Mouse (Mus musculus) embryonic facial prominence, embryonic 12.5 days (tissue): ENCODE measurements around the gene Shkbp1. TPM values are rescaled to one million over a fixed set of nuclear protein-coding genes. Genes with fewer than 3 reads are reported as not detected.
A peak's percentile ranks its signal among the peaks of the same experiment; 100 is the strongest.

Experiments used
- ATAC-seq: fragments of 200-750 bp; cut with Nextera tagmentation; 2 replicates; pipeline ENCODE4 v1.8.0; 2017; ENCODE audit not compliant: insufficient number of reproducible peaks, insufficient read depth, low FRiP score, low TSS enrichment
- H3K27ac ChIP-seq: fragments of 300-500 bp; sonication (generic); 2 replicates; pipeline ENCODE4 v1.5.1; 2016; ENCODE audit warnings: mild to moderate bottlenecking
- H3K27me3 ChIP-seq: fragments of 300-500 bp; sonication (generic); 2 replicates; pipeline ENCODE4 v1.6.1; 2016; ENCODE audit warnings: mild to moderate bottlenecking, moderate library complexity
- H3K36me3 ChIP-seq: fragments of 300-500 bp; sonication (generic); 2 replicates; pipeline ENCODE4 v1.6.1; 2016; ENCODE audit warnings: mild to moderate bottlenecking
- H3K4me1 ChIP-seq: fragments of 300-500 bp; sonication (generic); 2 replicates; pipeline ENCODE4 v1.6.1; 2016
- H3K4me2 ChIP-seq: fragments of 300-500 bp; sonication (generic); replicated peaks from 2 replicates; pipeline ENCODE4 v1.6.1; 2016; ENCODE audit warnings: mild to moderate bottlenecking, moderate library complexity
- H3K4me3 ChIP-seq: fragments of 300-500 bp; sonication (generic); 2 replicates; pipeline ENCODE4 v1.5.1; 2016; ENCODE audit warnings: mild to moderate bottlenecking
- H3K9ac ChIP-seq: fragments of 300-500 bp; sonication (generic); 2 replicates; pipeline ENCODE4 v1.6.1; 2016; ENCODE audit warnings: mild to moderate bottlenecking, moderate library complexity
- H3K9me3 ChIP-seq: fragments of 300-500 bp; sonication (generic); 2 replicates; pipeline ENCODE4 v1.6.1; 2016; ENCODE audit warnings: mild to moderate bottlenecking, moderate library complexity
- WGBS: fragments of 180-500 bp; shearing (Covaris S2); methylation state at CpG from one replicate; pipeline ENCODE4 v1.1.7; 2016; 5-methylcytosine and 5-hydroxymethylcytosine counted together
- polyA plus RNA-seq: library from polyadenylated mRNA; unstranded; fragments of >200 nt; fragmentation: Nextera tagmentation; extraction: Ambion mirVana; gene quantifications from 2 replicates; pipeline ENCODE4 v1.2.1, GENCODE M21; 2016

Gene Shkbp1
- polyA plus RNA-seq, 1 experiment from 2014 or later: 75.8 TPM

DNA sequence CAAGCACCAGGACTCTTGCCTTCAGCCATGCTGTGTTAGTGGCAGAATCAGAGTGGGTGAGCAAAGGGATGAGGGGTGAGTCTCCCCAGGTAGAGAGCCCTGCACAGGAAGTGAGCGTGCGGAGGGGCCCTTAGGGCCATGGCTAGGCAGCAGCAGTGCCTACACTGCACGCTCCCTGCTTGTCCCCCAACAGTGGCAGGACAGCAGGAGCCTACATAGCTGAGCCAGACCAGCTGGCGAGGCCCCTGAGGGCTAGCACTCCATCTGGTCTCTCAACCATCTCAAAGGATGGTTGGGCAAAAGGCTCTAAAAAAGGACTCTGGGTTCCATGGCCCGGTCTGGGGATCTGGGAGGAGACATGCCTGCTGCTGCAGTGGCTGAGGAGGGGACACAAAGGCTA lies 28.3 kb upstream of the Shkbp1 start:
- Histone ChIP-seq H3K36me3 (no peaks in the 10 kb centered on the region), H3K9me3 (no peaks in the 10 kb centered on the region), H3K4me1 (peaks cover 5% of the 10 kb centered on the region; the same call in 1 of the 2 replicates), H3K4me2 (no peak overlapping the region), H3K27ac (no peak overlapping the region), H3K4me3 (no peak overlapping the region), H3K9ac (no peak overlapping the region), H3K27me3 (peaks cover 7% of the 10 kb centered on the region; the same call in 1 of the 2 replicates)
- ATAC-seq: no peak
- 75% methylated on average over 5 of the region's 5 CpGs for WGBS

DNA sequence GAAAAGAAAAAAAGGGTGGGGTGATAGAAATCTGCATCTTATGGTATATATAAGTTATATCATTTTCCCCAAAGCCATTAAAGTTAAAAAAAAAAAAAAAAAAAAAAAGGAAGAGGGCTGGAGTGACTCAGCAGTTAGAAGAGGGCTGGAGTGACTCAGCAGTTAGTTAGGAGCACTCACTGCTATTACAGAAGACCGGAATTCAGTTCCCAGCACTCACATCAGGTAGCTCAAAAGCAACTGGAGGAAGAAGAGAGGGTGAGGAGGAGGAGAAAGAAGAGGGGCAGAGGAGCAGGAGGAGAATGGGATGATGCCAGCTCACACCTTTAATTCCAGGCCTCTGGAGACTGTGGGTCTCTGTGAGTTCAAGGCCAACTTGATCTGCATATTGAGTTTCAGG lies 27.4 kb upstream of the Shkbp1 start:
- Histone ChIP-seq H3K4me1 (peaks cover 5% of the 10 kb centered on the region; the same call in 1 of the 2 replicates), H3K27me3 (peaks cover 7% of the 10 kb centered on the region; the same call in 1 of the 2 replicates), H3K4me2 (no peak overlapping the region), H3K4me3 (no peak overlapping the region), H3K9me3 (no peaks in the 10 kb centered on the region), H3K27ac (no peak overlapping the region), H3K36me3 (no peaks in the 10 kb centered on the region), H3K9ac (no peak overlapping the region)
- no peak for ATAC-seq
- WGBS: 77% methylated on average over 1 of the region's 1 CpGs

DNA sequence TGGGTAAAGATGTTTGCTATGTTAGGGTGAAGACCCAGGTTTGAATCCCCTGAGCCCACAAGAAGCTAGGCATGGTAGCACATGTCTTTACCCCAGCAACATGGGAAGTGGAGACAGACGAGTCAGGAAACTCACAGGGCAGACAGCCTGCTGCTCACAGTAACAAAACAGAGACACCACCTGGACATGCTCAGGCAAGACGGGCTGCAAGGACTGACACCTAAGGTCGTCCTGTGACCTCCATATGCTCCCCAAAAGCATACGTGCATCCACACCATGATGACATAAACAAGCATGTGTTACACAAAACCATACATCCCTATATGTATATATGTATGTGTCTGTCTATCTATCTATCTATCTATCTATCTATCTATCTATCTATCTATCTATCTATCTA lies 25.7 kb upstream of the Shkbp1 start:
- Histone ChIP-seq H3K36me3 (no peaks in the 10 kb centered on the region), H3K4me1 (peaks cover 5% of the 10 kb centered on the region; the same call in 1 of the 2 replicates), H3K27ac (no peak overlapping the region), H3K27me3 (peaks cover 23% of the 10 kb centered on the region), H3K9me3 (no peaks in the 10 kb centered on the region), H3K4me2 (no peak overlapping the region), H3K9ac (no peak overlapping the region), H3K4me3 (no peak overlapping the region)
- WGBS: 54% methylated on average over 4 of the region's 4 CpGs
- ATAC-seq: no peak

DNA sequence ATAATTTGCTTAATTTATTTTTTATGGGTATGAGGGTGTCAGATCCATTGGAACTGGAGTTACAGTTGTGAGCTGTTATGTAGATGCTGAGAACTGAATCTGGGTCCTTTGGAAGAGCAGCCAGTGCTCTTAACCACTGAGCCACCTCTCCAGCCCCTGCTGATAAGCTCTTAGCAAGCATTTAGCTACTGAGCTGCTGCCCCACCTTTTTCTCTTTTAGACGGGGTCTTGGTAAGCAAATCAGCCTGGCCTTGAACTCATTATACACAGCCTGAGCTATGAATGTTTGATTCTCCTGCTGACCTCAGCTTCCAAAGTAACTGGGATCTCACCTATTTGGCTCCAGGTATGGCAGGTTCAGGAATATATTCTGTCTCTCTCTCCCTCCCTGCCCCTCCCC lies 25.2 kb upstream of the Shkbp1 start:
- no peak for ATAC-seq
- Histone ChIP-seq H3K27me3 (peaks cover 28% of the 10 kb centered on the region), H3K4me1 (peaks cover 5% of the 10 kb centered on the region; the same call in 1 of the 2 replicates), H3K27ac (no peak overlapping the region), H3K36me3 (no peaks in the 10 kb centered on the region), H3K4me2 (no peak overlapping the region), H3K9ac (no peak overlapping the region), H3K4me3 (no peak overlapping the region), H3K9me3 (no peaks in the 10 kb centered on the region)
- WGBS: 23% methylated on average over 1 of the region's 1 CpGs

DNA sequence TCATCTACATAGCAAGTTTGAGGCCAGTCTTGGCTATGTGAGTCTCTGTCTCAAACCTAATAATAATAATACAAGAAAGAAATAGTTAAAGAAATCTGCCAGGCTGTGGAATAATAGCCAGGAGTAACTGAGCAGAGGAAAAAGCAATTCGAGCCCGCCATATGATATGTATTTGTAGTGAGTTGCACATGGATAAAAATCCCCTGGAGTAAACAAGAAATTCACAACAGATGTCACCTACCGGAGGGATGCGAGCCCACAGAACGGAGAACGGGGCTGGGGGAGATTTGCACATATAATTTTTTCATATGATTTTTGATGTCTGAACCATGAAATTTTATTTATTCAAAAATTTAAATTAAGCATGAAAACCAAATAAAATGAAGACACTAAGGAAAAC lies 24.0 kb upstream of the Shkbp1 start:
- Histone ChIP-seq H3K27me3 (peaks cover 39% of the 10 kb centered on the region), H3K4me2 (no peak overlapping the region), H3K4me3 (no peak overlapping the region), H3K4me1 (peaks cover 8% of the 10 kb centered on the region; the same call in 1 of the 2 replicates), H3K9me3 (0 out of 2 replicates have a peak, but pooled peaks cover 2% of the 10 kb centered on the region), H3K9ac (no peak overlapping the region), H3K36me3 (no peaks in the 10 kb centered on the region), H3K27ac (no peak overlapping the region; the same call in 1 of the 2 replicates)
- WGBS: 39% methylated on average over 6 of the region's 6 CpGs
- no peak for ATAC-seq

DNA sequence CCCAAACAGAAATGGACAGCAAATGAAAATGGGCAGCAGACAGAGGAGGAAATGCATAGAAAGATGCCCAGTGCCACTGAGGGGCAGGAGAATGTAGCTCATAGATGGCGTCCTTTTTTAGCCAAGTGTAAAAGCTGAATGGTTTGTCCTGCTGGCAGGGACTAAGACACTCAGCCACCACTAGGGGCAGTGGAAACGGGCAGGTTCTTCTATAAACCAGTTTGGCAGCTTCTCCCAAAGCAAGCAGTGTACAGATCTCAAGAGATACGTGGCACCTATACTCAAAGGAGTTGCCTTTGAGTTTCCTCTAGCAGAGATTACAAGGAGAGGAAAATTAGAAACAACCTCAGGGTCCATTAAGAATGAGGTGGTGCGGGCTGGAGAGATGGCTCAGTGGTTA lies 22.6 kb upstream of the Shkbp1 start:
- peak; percentile 28; the same call in 1 of the 2 replicates for ATAC-seq
- 0 out of 2 replicates have a peak, but pooled peaks cover 2% of the 10 kb centered on the region for H3K9me3 ChIP-seq
- H3K4me3 ChIP-seq: no peak overlapping the region
- no peak overlapping the region for H3K4me2 ChIP-seq
- H3K9ac ChIP-seq: no peak overlapping the region
- no peaks in the 10 kb centered on the region for H3K36me3 ChIP-seq
- WGBS: 26% methylated on average over 4 of the region's 4 CpGs
- no peak overlapping the region for H3K27ac ChIP-seq
- peaks cover 52% of the 10 kb centered on the region for H3K27me3 ChIP-seq
- H3K4me1 ChIP-seq: peaks cover 8% of the 10 kb centered on the region; the same call in 1 of the 2 replicates

DNA sequence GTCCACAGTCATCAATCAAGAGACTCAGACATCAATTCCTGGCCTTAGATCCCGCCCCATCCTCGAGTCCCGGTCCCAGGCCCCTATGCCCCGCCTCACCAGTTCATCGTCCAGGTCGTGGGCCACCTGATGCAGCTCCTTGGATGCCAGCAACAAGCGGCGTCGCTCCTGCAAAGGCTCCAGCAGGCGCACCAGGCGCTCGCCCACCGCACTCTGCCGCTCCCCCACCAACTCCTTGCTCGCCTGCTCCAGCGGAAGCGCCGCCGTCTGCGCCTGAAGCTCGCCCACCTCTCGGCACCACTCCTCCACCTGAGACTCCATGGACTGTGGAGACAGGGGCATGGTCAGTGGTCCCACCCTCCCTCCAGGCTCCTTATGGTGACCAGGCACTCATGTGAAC lies 19.5 kb upstream of the Shkbp1 start:
- H3K36me3 ChIP-seq: no peaks in the 10 kb centered on the region
- peaks cover 8% of the 10 kb centered on the region; the same call in 1 of the 2 replicates for H3K4me1 ChIP-seq
- H3K4me3 ChIP-seq: peak overlapping the region; percentile 16; the same call in 1 of the 2 replicates
- peaks cover 80% of the 10 kb centered on the region for H3K27me3 ChIP-seq
- H3K4me2 ChIP-seq: peak overlapping the region; percentile 29
- 0 out of 2 replicates have a peak, but pooled peaks cover 2% of the 10 kb centered on the region for H3K9me3 ChIP-seq
- no peak for ATAC-seq
- H3K9ac ChIP-seq: no peak overlapping the region
- WGBS: 2% methylated on average over 22 of the region's 22 CpGs
- no peak overlapping the region for H3K27ac ChIP-seq

DNA sequence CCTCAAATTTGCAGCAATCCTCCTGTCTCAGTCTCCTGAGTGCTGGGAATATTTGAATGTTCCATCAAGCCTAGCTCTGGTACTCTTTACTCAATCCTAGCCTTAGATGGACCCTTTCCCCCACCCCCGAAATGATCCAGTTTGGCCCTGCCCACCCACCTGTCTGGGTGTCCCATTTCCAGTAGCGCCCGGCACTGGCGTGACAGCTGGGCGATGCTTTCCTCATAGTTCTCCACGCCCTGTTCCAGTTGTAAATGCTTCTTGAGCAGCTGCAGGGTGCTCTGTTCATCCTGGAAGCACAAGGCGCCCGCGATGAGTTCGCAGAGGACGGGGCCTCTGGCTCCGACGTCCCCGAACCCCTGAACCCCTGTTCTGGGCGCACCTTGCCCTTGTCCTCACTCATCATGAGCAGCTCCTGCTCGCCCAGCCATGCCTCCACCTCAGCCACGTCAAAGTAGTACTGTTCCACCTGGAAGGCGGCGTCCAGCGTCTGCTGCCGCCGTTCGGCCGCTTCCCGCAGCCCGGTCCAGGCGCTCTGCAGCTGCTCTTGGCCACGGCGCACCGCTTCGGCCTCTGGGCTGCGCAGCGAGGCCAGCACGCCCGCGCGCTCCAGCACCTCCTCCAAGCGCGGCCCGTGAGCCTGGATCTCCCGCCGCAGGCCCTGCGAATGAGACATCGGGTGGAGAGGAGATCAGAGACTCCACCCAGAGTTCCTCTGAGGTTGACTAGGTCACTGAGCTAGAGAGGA lies 16.1 kb upstream of the Shkbp1 start:
- H3K4me2 ChIP-seq: peak overlapping the region; percentile 27
- 5% methylated on average over 44 of the region's 44 CpGs for WGBS
- H3K36me3 ChIP-seq: no peaks in the 10 kb centered on the region
- H3K27me3 ChIP-seq: peaks cover 97% of the 10 kb centered on the region
- H3K4me3 ChIP-seq: peak overlapping the region; percentile 5; the same call in 1 of the 2 replicates
- 0 out of 2 replicates have a peak overlapping the region, but pooled peaks have one; percentile 17 for H3K9ac ChIP-seq
- peaks cover 10% of the 10 kb centered on the region; the same call in 1 of the 2 replicates for H3K4me1 ChIP-seq
- peaks cover 7% of the 10 kb centered on the region; the same call in 1 of the 2 replicates for H3K9me3 ChIP-seq
- H3K27ac ChIP-seq: no peak overlapping the region
- ATAC-seq: peak; percentile 32; the same call in 1 of the 2 replicates

DNA sequence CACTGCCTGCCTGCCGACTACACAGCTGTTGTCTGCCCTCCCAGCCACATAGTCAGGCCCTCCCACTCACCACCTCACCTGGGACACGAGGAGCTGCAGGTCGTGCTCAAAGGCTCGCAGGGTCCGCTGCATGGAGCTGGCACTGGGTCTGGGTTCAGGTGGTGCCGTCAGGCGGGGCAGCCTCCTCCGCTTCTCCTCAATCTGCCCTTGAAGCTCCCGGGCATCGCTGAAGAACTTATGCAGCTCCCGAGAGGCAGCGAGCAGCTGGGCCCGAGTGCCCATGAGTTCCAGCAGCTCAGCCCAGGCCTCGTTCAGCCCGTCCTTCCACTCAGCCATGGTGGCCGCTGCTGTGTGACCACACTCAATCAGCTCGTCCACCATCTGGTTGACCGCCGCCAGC lies 13.3 kb upstream of the Shkbp1 start:
- H3K36me3 ChIP-seq: no peaks in the 10 kb centered on the region
- no peak overlapping the region for H3K9ac ChIP-seq
- peaks cover 7% of the 10 kb centered on the region; the same call in 1 of the 2 replicates for H3K4me1 ChIP-seq
- H3K4me3 ChIP-seq: no peak overlapping the region
- peaks cover 99% of the 10 kb centered on the region for H3K27me3 ChIP-seq
- H3K27ac ChIP-seq: no peak overlapping the region
- 85% methylated on average over 19 of the region's 19 CpGs for WGBS
- no peak overlapping the region for H3K4me2 ChIP-seq
- peaks cover 4% of the 10 kb centered on the region; the same call in 1 of the 2 replicates for H3K9me3 ChIP-seq
- no peak for ATAC-seq

DNA sequence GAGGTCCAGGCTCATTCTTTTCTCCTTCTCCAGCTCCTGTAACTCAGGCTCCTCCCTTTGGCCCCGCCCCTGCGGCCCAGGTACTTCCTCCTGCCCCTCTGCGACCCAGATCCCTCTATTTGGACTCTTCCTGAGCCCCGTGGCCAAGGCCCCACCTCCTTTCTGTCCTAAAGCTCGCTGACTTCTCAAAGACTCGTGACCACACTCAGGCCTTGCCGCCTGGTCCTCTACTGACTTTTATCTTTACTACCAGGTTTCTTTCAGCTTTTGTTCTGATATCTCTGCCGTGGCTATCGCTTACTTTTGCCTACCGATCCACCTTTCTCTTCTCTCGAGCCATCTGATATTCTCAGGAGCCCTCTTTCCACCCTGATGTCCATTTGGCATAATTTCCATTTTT lies 12.2 kb upstream of the Shkbp1 start:
- no peak overlapping the region for H3K9ac ChIP-seq
- H3K36me3 ChIP-seq: no peaks in the 10 kb centered on the region
- peak overlapping the region; percentile 36 for H3K4me2 ChIP-seq
- no peak overlapping the region for H3K27ac ChIP-seq
- peaks cover 4% of the 10 kb centered on the region; the same call in 1 of the 2 replicates for H3K9me3 ChIP-seq
- peak overlapping the region; percentile 19; the same call in 1 of the 2 replicates for H3K4me3 ChIP-seq
- peaks cover 99% of the 10 kb centered on the region for H3K27me3 ChIP-seq
- H3K4me1 ChIP-seq: peaks cover 7% of the 10 kb centered on the region; the same call in 1 of the 2 replicates
- no peak for ATAC-seq
- 10% methylated on average over 11 of the region's 11 CpGs for WGBS

DNA sequence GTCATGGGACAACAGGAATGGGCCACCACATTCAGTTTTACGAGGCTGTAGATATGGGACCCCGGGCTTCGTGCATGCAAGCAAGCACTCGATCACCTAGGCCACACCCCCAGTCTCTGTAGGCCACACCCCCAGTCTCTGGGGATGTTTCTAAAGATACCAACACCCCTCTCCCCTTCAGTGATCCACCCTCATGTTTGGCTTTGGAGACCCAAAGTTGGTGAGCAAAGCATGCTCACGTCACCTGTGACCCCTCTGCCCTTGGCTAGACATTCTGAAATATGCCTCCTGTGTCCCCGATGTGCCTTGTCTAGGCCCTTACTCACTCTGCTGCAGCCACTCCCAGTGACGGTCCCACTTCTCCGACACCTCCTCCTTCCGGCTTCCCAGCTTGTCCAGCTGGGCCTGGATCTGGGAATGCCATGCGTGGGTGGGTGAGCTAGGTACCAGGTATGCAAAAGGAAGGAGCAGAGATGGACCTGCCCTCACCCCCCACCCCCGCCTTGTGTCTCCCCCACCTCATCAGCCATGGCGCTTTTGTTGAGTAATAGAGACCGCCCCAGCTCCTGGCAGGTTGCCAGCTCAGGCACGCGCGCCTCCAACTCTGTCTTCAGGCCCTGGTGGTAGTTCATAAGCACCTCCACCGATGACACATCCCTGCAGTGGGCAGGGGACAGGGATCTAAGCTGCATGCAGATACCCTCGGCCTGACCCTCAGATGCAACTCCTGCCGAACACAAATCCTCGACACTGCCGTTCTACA lies 10.4 kb upstream of the Shkbp1 start:
- 44% methylated on average over 21 of the region's 21 CpGs for WGBS

More for the DNA sequence above, 10.4 kb upstream of the Shkbp1 start:
- Histone ChIP-seq H3K4me1 (peaks cover 7% of the 10 kb centered on the region; the same call in 1 of the 2 replicates), H3K4me2 (no peak overlapping the region), H3K27ac (no peak overlapping the region), H3K9ac (no peak overlapping the region), H3K36me3 (no peaks in the 10 kb centered on the region), H3K9me3 (peaks cover 4% of the 10 kb centered on the region; the same call in 1 of the 2 replicates), H3K27me3 (peaks cover 89% of the 10 kb centered on the region), H3K4me3 (no peak overlapping the region; the same call in 1 of the 2 replicates)
- ATAC-seq: no peak
